ENCODE assay signal across 15 mouse cellular contexts in genomic region chr9:66084171-66084570, GRCm38 (mm10).
"Had no signal": no experiment of that assay in that cellular context is flagged by ENCODE, and none has a peak within 500 bp of the region (broad histone marks: within the 10 kb centered on the region; RNA-seq: fewer than 3 reads in every experiment).

No protein-coding gene starts in this region.

- H3K27ac ChIP-seq: midbrain, embryonic 10.5 days; midbrain, embryonic 12.5 days; neural tube, embryonic 12.5 days; stomach, embryonic 15.5 days; stomach, postnatal 0 days had no signal

- H3K27me3 ChIP-seq: midbrain, embryonic 12.5 days; neural tube, embryonic 12.5 days; stomach, embryonic 15.5 days had no signal

- H3K4me3 ChIP-seq: midbrain, embryonic 10.5 days; midbrain, embryonic 12.5 days; neural tube, embryonic 12.5 days; stomach, embryonic 15.5 days had no signal

- DNase-seq: lung, adult 18-20 months; lung, embryonic 14.5 days; lung, postnatal 10 days; lung, postnatal 4 days; midbrain, embryonic 14.5 days; right cerebral cortex, postnatal 14 days; thymus, adult 2 months; thymus, postnatal 25 days; thymus, postnatal 4 days had no signal

- ATAC-seq: midbrain, embryonic 16.5 days had no signal

- H3K4me1 ChIP-seq: midbrain, embryonic 12.5 days; neural tube, embryonic 12.5 days; stomach, embryonic 15.5 days had no signal
